Mouse (Mus musculus): ENCODE data around the gene 4931406C07Rik.

GRCm38 (mm10) chr9:15309425-15309824 lies 3.2 kb upstream of the 4931406C07Rik start:
- TF ChIP-seq GATA1 (IDR thresholded peaks at IDR 0.05; ENCODE audit: borderline replicate concordance, low read length) (no peak), FLI1 (IDR thresholded peaks at IDR 0.05; ENCODE audit: low read length) (no peak)
